Mouse (Mus musculus) frontal cortex, adult (tissue): Measurements from ENCODE around the gene Elfn1.
"Not testable (repeated sequence)": the region's sequence is repeated elsewhere in the genome, so short reads cannot be mapped to it uniquely, and the experiment has no call there.

Experiments used
- ATAC-seq: cut with Nextera tagmentation; 2 replicates; pipeline ENCODE4 v1.9.2; 2017; ENCODE audit warnings: mild to moderate bottlenecking, moderate library complexity, mixed read lengths; ENCODE audit not compliant: low TSS enrichment

Gene Elfn1

GRCm38 (mm10) chr5:139970186-139970631, 62.5 kb downstream of the Elfn1 start:
- ATAC-seq = peak; percentile 34; the same call in 1 of the 2 replicates

- ATAC-seq = no peak
Observed at GRCm38 (mm10) chr5:139976584-139976983, 68.8 kb downstream of the Elfn1 start.

- no peak for ATAC-seq
Observed at GRCm38 (mm10) chr5:139977476-139977875, 69.7 kb downstream of the Elfn1 start.

- peak; percentile 46; the same call in 1 of the 2 replicates for ATAC-seq
Observed at GRCm38 (mm10) chr5:139978525-139979276, 71.0 kb downstream of the Elfn1 start.

GRCm38 (mm10) chr5:139979371-139979770, 71.6 kb downstream of the Elfn1 start:
- peak; percentile 81; the same call in 1 of the 2 replicates for ATAC-seq

GRCm38 (mm10) chr5:139981976-139982375, 74.2 kb downstream of the Elfn1 start:
- ATAC-seq = no peak

GRCm38 (mm10) chr5:139985073-139985746, 77.5 kb downstream of the Elfn1 start:
- ATAC-seq = no peak

- no peak for ATAC-seq
Observed at GRCm38 (mm10) chr5:139991531-139991930, 83.8 kb downstream of the Elfn1 start.

- not testable (repeated sequence) for ATAC-seq
Observed at GRCm38 (mm10) chr5:139998321-139998720, 90.6 kb downstream of the Elfn1 start.

GRCm38 (mm10) chr5:139998916-139999315, 91.2 kb downstream of the Elfn1 start:
- ATAC-seq = no peak

- no peak for ATAC-seq
Observed at GRCm38 (mm10) chr5:140002541-140002940, 94.8 kb downstream of the Elfn1 start.

- ATAC-seq = no peak
Observed at GRCm38 (mm10) chr5:140006861-140007260, 99.1 kb downstream of the Elfn1 start.

GRCm38 (mm10) chr5:140007656-140008522, 100.1 kb downstream of the Elfn1 start:
- no peak for ATAC-seq

- no peak for ATAC-seq
Observed at GRCm38 (mm10) chr5:140008523-140008806, 100.7 kb downstream of the Elfn1 start.

- ATAC-seq = no peak
Observed at GRCm38 (mm10) chr5:140009083-140009655, 101.4 kb downstream of the Elfn1 start.

- no peak for ATAC-seq
Observed at GRCm38 (mm10) chr5:140010405-140010804, 102.7 kb downstream of the Elfn1 start.

GRCm38 (mm10) chr5:140012286-140012967, 104.7 kb downstream of the Elfn1 start:
- ATAC-seq = no peak

GRCm38 (mm10) chr5:140013652-140014051, 105.9 kb downstream of the Elfn1 start:
- no peak for ATAC-seq

- ATAC-seq = no peak
Observed at GRCm38 (mm10) chr5:140016896-140017295, 109.2 kb downstream of the Elfn1 start.

GRCm38 (mm10) chr5:140018780-140019179, 111.0 kb downstream of the Elfn1 start:
- ATAC-seq = no peak

- ATAC-seq = no peak
Observed at GRCm38 (mm10) chr5:140019616-140020015, 111.9 kb downstream of the Elfn1 start.
